Mouse (Mus musculus) hindbrain, postnatal 0 days (tissue): ENCODE measurements at regions not wholly inside any gene's neighbourhood (a gene's known extent, or its start where the extent isn't known, plus 50 kb on each side); places are given as distances from the start of the nearest gene placed in this dataset.

Experiments
- ATAC-seq: fragments of 200-750 bp; cut with Nextera tagmentation; 2 replicates; pipeline ENCODE4 v1.8.0; 2017; ENCODE audit warnings: mild to moderate bottlenecking, moderate TSS enrichment, moderate library complexity
- DNase-seq: peaks from one replicate; pipeline ENCODE4 v3.0.0-alpha.2; 2015; ENCODE audit warnings: low spot score
- H3K27ac ChIP-seq: fragments of 300-500 bp; sonication (generic); 2 replicates; pipeline ENCODE4 v1.5.1; 2014; ENCODE audit warnings: mild to moderate bottlenecking
- H3K27me3 ChIP-seq: fragments of 300-500 bp; sonication (generic); 2 replicates; pipeline ENCODE4 v1.6.1; 2014; ENCODE audit warnings: low read length, mixed read lengths; ENCODE audit not compliant: insufficient read depth
- H3K36me3 ChIP-seq: fragments of 300-500 bp; sonication (generic); 2 replicates; pipeline ENCODE4 v1.6.1; 2014; ENCODE audit warnings: low read length, mixed read lengths; ENCODE audit not compliant: insufficient read depth
- H3K4me1 ChIP-seq: fragments of 300-500 bp; sonication (generic); 2 replicates; pipeline ENCODE4 v1.6.1; 2014; ENCODE audit warnings: antibody characterized with exemption, low read length, mixed read lengths; ENCODE audit not compliant: insufficient read depth
- H3K4me2 ChIP-seq: fragments of 300-500 bp; sonication (generic); 2 replicates; pipeline ENCODE4 v1.6.1; 2014; ENCODE audit warnings: low read depth, mild to moderate bottlenecking, low read length, moderate library complexity, mixed read lengths
- H3K4me3 ChIP-seq: fragments of 300-500 bp; sonication (generic); 2 replicates; pipeline ENCODE4 v1.5.1; 2014; ENCODE audit warnings: low read length
- H3K9ac ChIP-seq: fragments of 300-500 bp; sonication (generic); replicated peaks from 2 replicates; pipeline ENCODE4 v1.6.1; 2014; ENCODE audit warnings: mild to moderate bottlenecking, low read length, moderate library complexity, mixed read lengths
- H3K9me3 ChIP-seq: fragments of 300-500 bp; sonication (generic); 2 replicates; pipeline ENCODE4 v1.6.1; 2016; ENCODE audit warnings: low read length, mixed read lengths
- CTCF ChIP-seq: IDR thresholded peaks from 2 replicates; pipeline ENCODE4 v1.5.1; 2016; ENCODE audit warnings: antibody characterized with exemption, control low read depth, low read depth
- WGBS: fragments of 180-500 bp; shearing (Covaris S2); extraction: QIAGEN DNeasy Blood & Tissue Kit; methylation state at CpG from one replicate; pipeline ENCODE4 v1.1.7; 2014; 5-methylcytosine and 5-hydroxymethylcytosine counted together

DNA sequence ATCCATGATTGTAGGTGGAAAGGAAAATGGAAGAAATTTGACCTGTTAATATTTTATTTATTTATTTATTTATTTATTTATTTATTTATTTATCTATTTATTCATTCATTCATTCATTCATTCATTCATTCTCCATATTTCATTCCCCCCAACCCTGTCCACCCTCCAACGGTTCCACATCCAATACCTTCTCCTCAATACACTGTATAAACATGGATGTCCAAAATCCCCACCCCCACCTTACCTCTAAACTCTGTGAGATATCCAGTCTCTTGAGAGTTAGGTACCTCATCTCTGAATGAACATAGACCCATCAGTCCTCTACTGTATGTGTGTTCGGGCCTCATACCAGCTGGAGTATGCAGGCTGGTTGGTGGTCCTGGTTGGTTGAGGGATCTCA is 212.2 kb downstream of the Cdh7 start:
- ATAC-seq (no peak), DNase-seq (no peak)
- TF ChIP-seq CTCF = no peak
- H3K4me2 ChIP-seq = no peak overlapping the region
- no peaks in the 10 kb centered on the region for H3K36me3 ChIP-seq
- no peaks in the 10 kb centered on the region for H3K9me3 ChIP-seq
- no peak overlapping the region for H3K9ac ChIP-seq
- no peak overlapping the region for H3K27ac ChIP-seq
- no peaks in the 10 kb centered on the region for H3K27me3 ChIP-seq
- no peak overlapping the region for H3K4me3 ChIP-seq
- 97% methylated on average over 2 of the region's 2 CpGs for WGBS
- H3K4me1 ChIP-seq = no peaks in the 10 kb centered on the region

DNA sequence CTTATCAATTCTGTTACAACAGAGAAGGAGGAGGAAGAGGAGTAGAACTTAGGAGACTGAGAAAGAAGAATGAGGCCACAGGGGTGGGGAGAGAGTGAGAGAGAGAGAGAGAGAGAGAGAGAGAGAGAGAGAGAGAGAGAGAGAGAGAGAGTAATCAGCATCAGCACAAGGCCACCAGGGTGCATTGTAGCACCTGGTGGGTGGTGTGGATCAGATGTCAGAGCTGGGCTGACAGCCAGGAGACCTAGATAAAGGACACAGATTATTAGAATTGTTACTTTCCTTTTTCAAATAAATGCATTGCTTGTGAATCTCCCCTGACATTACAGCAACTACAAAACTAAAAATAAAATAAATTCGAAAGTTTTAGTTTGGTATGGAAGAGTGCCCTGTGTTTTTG is 233.7 kb downstream of the Cdh7 start:
- Histone ChIP-seq H3K9ac (no peak overlapping the region), H3K4me1 (no peaks in the 10 kb centered on the region), H3K36me3 (no peaks in the 10 kb centered on the region), H3K27ac (no peak overlapping the region), H3K4me2 (no peak overlapping the region), H3K9me3 (no peaks in the 10 kb centered on the region), H3K4me3 (no peak overlapping the region), H3K27me3 (no peaks in the 10 kb centered on the region)
- no peak for TF ChIP-seq CTCF
- ATAC-seq (no peak), DNase-seq (peak; percentile 7)
- 72% methylated on average over 1 of the region's 1 CpGs for WGBS

DNA sequence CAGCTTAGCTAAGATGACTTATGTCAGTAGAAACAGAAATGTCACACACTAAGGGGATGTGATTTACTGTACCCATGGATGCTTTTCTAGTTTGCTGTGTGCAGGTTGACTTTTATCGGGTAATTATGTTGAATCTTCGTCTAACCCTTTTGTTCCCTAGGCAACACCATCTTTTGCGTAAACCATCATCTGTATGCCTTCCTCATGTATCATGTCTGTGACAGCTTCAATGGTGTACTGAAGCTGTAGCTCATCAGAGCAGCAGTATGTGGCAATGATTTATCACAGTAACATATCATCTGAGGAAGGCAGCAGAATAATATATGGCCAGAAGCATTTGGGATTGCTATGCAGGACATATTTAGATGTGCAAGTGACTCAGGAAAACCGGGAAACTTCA is 264.0 kb downstream of the Cdh7 start:
- Histone ChIP-seq H3K9me3 (no peaks in the 10 kb centered on the region), H3K4me3 (no peak overlapping the region), H3K36me3 (no peaks in the 10 kb centered on the region), H3K27me3 (no peaks in the 10 kb centered on the region), H3K4me1 (no peaks in the 10 kb centered on the region), H3K4me2 (no peak overlapping the region), H3K27ac (no peak overlapping the region), H3K9ac (no peak overlapping the region)
- no peak for TF ChIP-seq CTCF
- 0 out of 2 replicates have a peak, but pooled peaks have one; percentile 61 for ATAC-seq
- peak; percentile 4 for DNase-seq
- WGBS = 60% methylated on average over 4 of the region's 4 CpGs
